Mouse (Mus musculus) left cerebral cortex, adult 2 months (tissue): ENCODE results near the gene Mapk9. TPM values are rescaled to one million over a fixed set of nuclear protein-coding genes. Genes with fewer than 3 reads are reported as not detected.

ENCODE experiments used
- DNase-seq, 2 experiments: peaks; one replicate each; pipeline ENCODE4 v3.0.0; 2021 to 2022; ENCODE audit warnings: low spot score in 2 of 2, mixed read lengths in 1 of 2; ENCODE audit errors: extremely low spot score in 1 of 2
- H3K27ac ChIP-seq: fragments of 200-600 bp; 2 replicates; pipeline ENCODE4 v1.8.1; 2022
- H3K4me3 ChIP-seq: fragments of 200-600 bp; 2 replicates; pipeline ENCODE4 v1.8.1; 2022
- CTCF ChIP-seq: fragments of 200-600 bp; IDR thresholded peaks from 2 replicates; pipeline ENCODE4 v1.8.1; 2022; ENCODE audit warnings: antibody characterized with exemption, mild to moderate bottlenecking, moderate library complexity
- intact Hi-C: fragments of 180-260 bp; cut with DNase I; formaldehyde crosslinking; loops from one replicate; pipeline ENCODE4 v1.15.1; 2025
- microRNA-seq, 2 experiments: library from miRNA; unstranded; fragments of <30 nt; microRNA quantifications; one replicate each; pipeline ENCODE4 v1.2.0; 2021
- total RNA-seq, 2 experiments: library from RNA; stranded (reverse); gene quantifications; 2 replicates each; pipeline ENCODE4 v1.2.3; 2021

The Mapk9 gene
- total RNA-seq, 2 experiments from 2014 or later = 221 to 222 TPM

- H3K27ac ChIP-seq = peak within 1 kb of the TSS; percentile 78
- peak within 1 kb of the TSS; percentile 51 for H3K4me3 ChIP-seq
- peak; percentile 80 to 89 for DNase-seq
- intact Hi-C loops = loop anchor here (5.0 kb wide), 2 partner anchors 35 to 55 kb away; no protein-coding TSS in a partner anchor
- TF ChIP-seq CTCF = peak; percentile 76
Measured at GRCm38 (mm10) chr11:49901659-49902458, 55.3 kb downstream of the Mapk9 start, which contains the start of gene Rasgef1c. Rasgef1c (plus strand) TSS chr11:49901835.

GRCm38 (mm10) chr11:49903333-49903732, 56.8 kb downstream of the Mapk9 start:
- H3K27ac ChIP-seq = no peak overlapping the region
- intact Hi-C loops = loop anchor here (5.0 kb wide), 2 partner anchors 34 to 54 kb away; no protein-coding TSS in a partner anchor

DNA sequence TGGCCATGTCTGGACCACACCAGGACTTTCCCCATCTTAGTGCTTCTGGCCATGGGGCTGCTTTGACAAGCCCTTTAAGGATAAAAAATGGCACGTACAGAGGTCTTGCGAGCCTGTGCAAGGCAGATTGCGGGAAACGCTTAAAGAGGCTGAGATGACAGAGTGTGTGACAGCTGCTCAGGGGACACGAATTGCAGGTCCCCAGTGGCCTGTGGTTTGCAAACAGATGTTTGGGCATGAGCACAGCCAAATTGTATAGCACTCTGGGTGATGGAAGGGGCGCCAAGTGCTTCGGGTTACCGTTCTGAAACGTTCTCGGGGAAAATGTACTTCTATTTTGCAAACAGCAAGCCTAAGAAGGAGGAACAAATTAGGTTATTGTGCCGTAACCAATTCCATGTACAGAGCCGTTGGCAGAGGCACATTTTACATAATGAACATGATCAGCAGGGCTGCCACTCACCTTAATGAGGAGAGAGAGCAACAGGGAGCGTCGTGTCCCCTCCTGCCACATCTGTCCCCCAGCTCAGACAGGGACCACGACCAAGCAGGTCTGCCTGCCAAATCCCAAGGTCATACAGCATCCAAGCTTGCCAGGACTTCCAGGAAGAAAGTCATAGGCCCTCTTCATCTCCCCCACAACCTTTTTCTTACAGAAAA, 72.1 kb downstream of the Mapk9 start:
- Histone ChIP-seq H3K4me3 (no peak overlapping the region), H3K27ac (no peak overlapping the region)
- no peak for TF ChIP-seq CTCF
- no peak for DNase-seq
- intact Hi-C loops = loop anchor here (5.0 kb wide), 1 partner anchor 39 kb away; no protein-coding TSS in a partner anchor

More at GRCm38 (mm10) chr11:49903333-49903732, 56.8 kb downstream of the Mapk9 start:
- H3K4me3 ChIP-seq = no peak overlapping the region
- peak; percentile 78 to 85 for DNase-seq
- TF ChIP-seq CTCF = peak; percentile 93

DNA sequence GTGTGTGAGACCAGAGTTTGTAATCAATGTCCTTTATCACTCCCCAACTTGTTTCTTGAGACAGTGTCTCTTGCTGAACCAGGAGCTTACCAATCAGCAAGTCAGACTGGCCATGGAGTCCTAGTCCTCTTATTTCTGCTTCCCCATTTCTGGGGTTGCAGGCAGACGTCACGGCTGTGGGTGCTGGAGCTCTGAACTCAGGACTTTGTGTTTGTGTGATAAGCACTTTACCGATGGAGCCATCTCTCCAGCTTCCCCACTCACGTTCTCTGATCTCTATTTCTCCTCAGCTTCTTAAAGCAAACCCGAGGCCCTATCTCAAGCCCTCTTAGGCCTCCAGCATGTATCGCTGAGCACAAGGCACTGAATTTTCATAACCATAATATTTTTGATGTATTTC, 72.8 kb downstream of the Mapk9 start:
- TF ChIP-seq CTCF = no peak
- DNase-seq = no peak
- Histone ChIP-seq H3K27ac (no peak overlapping the region), H3K4me3 (no peak overlapping the region)
- intact Hi-C loops = loop anchor here (5.0 kb wide), 1 partner anchor 38 kb away; no protein-coding TSS in a partner anchor

DNA sequence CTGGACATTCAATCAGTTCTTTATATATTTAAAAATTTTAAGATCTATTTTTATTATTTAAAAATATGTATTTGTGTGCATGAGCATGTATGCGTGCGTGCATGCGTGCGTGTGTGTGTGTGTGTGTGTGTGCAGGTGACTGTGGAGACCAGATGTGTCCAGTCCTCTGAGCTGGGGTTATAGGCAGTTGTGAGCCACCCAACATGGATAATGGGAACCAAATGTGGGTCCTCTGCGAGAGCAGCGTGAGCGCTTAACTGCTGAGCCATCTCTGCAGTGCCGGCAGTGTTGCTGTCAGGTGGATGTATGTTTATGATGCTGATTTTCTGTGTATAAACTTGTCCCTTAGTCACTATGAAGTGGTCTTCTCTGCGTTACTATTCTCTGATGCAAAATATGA, 77.0 kb downstream of the Mapk9 start:
- TF ChIP-seq CTCF = no peak
- intact Hi-C loops = no loop called here
- no peak overlapping the region for H3K4me3 ChIP-seq
- no peak overlapping the region for H3K27ac ChIP-seq
- DNase-seq = no peak

GRCm38 (mm10) chr11:49926183-49926582, 79.6 kb downstream of the Mapk9 start:
- DNase-seq = no peak
- intact Hi-C loops = no loop called here
- TF ChIP-seq CTCF = no peak
- H3K4me3 ChIP-seq = no peak overlapping the region
- no peak overlapping the region for H3K27ac ChIP-seq

DNA sequence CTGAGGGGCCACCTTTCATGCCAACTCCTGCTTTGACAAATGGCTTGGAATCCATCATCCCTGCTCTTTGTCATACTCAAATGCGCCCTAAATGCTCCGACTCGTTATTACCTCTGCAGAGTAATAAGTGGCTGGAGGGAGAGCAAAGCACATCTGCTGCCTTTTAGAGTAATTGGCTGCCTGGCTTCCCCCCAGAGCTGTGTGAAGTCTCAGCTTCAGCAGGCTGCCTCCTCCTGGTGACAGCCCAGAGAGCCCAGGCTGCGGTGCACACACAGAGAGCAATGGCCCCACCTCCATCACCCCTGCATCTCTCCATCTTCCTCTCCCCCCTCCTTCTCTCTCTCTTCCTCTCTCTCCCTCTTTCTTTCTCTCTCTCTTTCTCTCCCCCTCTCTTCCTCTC, 80.6 kb downstream of the Mapk9 start:
- TF ChIP-seq CTCF = peak; percentile 22
- Histone ChIP-seq H3K27ac (peak overlapping the region; percentile 63), H3K4me3 (no peak overlapping the region)
- intact Hi-C loops = no loop called here
- no peak for DNase-seq

GRCm38 (mm10) chr11:49927670-49928069, 81.1 kb downstream of the Mapk9 start:
- no peak for DNase-seq
- no peak overlapping the region for H3K4me3 ChIP-seq
- intact Hi-C loops = no loop called here
- no peak for TF ChIP-seq CTCF
- H3K27ac ChIP-seq = peak overlapping the region; percentile 63

DNA sequence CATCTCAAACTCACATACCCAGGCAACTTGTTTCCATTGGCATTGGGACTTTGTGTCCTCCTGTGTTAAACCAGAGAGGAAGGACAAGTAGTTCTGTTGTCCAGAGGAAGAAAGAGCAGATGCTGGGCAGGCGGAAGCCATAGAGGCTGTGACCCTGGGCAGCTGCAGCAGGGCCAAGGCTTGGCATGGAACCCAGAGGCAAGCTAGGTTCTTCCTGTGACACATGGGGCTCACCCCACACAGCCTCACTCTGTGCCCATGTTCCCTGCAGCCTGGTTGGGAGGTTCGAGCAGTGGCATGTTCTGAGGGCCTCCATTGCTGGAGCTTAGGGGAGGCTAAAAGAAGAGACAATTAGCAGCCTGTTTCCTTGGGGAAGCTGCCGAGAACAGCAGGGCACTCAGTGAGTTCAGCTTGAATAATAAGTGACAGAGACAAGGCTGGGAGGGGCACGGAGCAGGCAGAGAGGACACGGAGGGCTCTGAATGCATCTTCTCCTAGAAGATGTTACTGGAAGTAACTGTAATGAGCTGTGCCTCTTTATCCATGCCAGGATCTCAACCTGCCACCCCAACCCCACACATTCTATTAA, 84.6 kb downstream of the Mapk9 start:
- intact Hi-C loops = no loop called here
- Histone ChIP-seq H3K4me3 (no peak overlapping the region), H3K27ac (peak overlapping the region; percentile 60)
- DNase-seq = no peak
- no peak for TF ChIP-seq CTCF

GRCm38 (mm10) chr11:49931853-49932252, 85.3 kb downstream of the Mapk9 start:
- TF ChIP-seq CTCF = no peak
- intact Hi-C loops = no loop called here
- Histone ChIP-seq H3K27ac (no peak overlapping the region), H3K4me3 (no peak overlapping the region)
- DNase-seq = no peak

DNA sequence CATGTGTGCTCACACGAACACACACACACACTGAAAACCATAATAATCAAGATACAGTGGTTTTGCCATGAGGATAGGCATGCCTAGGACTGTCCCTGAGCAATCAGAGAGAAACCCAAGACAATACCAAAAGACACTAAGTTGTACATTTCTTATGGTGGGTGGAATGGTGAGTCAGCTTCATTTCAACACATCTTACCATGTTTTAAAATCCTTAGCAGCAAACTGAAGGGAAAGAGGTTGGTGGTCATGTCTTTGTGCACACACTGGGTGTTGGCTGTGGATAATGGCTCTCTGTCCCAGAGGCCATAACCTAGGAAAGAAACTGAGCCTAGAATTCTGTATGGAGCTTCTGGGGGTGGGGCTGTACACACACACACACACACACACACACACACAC, 87.3 kb downstream of the Mapk9 start:
- intact Hi-C loops = no loop called here
- no peak overlapping the region for H3K4me3 ChIP-seq
- DNase-seq = no peak
- peak overlapping the region; percentile 71 for H3K27ac ChIP-seq
- TF ChIP-seq CTCF = no peak

GRCm38 (mm10) chr11:49934322-49934721, 87.8 kb downstream of the Mapk9 start:
- TF ChIP-seq CTCF = no peak
- no peak overlapping the region for H3K4me3 ChIP-seq
- H3K27ac ChIP-seq = peak overlapping the region; percentile 92
- intact Hi-C loops = no loop called here
- no peak for DNase-seq

Small RNA genes within 50 kb of the gene (microRNA-seq; reads per million reads assigned to microRNA genes)
- gene Gm23492 = 0 reads per million in 2 experiments

Other genes with a start within 250 kb of the Mapk9 start
- gene Flt4, start 237.5 kb upstream of the Mapk9 start, total RNA-seq = 1 to 10 TPM; 2.4 TPM
- not detected for gene Scgb3a1, start 183.1 kb upstream of the Mapk9 start, total RNA-seq
- 10 to 100 TPM; 48.7 to 50.8 TPM for gene Cnot6, start 134.0 kb upstream of the Mapk9 start, total RNA-seq
- gene Gfpt2, start 52.6 kb upstream of the Mapk9 start, total RNA-seq = 10 to 100 TPM in 1 of 2 experiments, 1 to 10 TPM in 1; 6.2 to 11.4 TPM
- 10 to 100 TPM; 35.3 to 39.5 TPM for gene Rasgef1c, start 55.1 kb downstream of the Mapk9 start, total RNA-seq
- 10 to 100 TPM; 91.9 to 95.4 TPM for gene Rnf130, start 178.6 kb downstream of the Mapk9 start, total RNA-seq